Mouse (Mus musculus): Measurements from ENCODE around the gene Zdhhc12. TPM values are rescaled to one million over a fixed set of nuclear protein-coding genes. Genes with fewer than 3 reads are reported as not detected.

Zdhhc12 gene
- polyA plus RNA-seq, 1 experiment from 2014 or later, result 21.0 TPM

- no peak for ATAC-seq
- Histone ChIP-seq H3K4me1 (peaks cover 23% of the 10 kb centered on the region), H3K9ac (no peak overlapping the region), H3K36me3 (ENCODE audit: poor library complexity, severe bottlenecking) (peaks cover 57% of the 10 kb centered on the region), H3K4me3 (no peak overlapping the region), H3K4me2 (no peak overlapping the region), H3K9me3 (replicated peaks) (no peaks in the 10 kb centered on the region), H3K27ac (no peak overlapping the region), H3K27me3 (no peaks in the 10 kb centered on the region)
- 95% methylated on average over 2 of the region's 2 CpGs for WGBS
Observed at GRCm38 (mm10) chr2:30095882-30096527, 2.6 kb upstream of the Zdhhc12 start.

DNA sequence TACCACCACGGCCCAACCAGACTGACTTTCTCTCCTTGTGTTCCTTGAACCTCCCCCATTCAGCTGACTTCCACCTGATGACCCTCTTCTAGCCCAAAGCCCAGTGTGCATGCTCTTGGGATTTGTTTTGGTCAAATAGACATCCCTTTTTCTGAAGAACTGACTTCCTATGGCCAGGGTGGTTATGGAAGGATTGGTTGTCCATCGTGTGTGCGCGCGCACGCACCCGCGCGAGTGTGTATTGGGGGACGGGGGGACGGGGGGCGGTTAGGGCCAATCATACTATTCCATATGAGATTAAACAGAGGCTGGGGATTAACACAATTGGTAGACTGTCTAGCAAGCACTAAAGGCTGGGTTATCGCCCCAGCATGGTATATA is 750 bp upstream of the Zdhhc12 start:
- H3K9ac ChIP-seq, result peak overlapping the region; percentile 74
- H3K9me3 ChIP-seq (replicated peaks), result no peaks in the 10 kb centered on the region
- no peak overlapping the region for H3K27ac ChIP-seq
- peak overlapping the region; percentile 67 for H3K4me3 ChIP-seq
- H3K4me1 ChIP-seq, result peaks cover 23% of the 10 kb centered on the region
- 1% methylated on average over 13 of the region's 13 CpGs for WGBS
- H3K4me2 ChIP-seq, result peak overlapping the region; percentile 83
- H3K27me3 ChIP-seq, result no peaks in the 10 kb centered on the region
- 0 out of 2 replicates have a peak, but pooled peaks have one; percentile 11 for ATAC-seq
- peaks cover 50% of the 10 kb centered on the region for H3K36me3 ChIP-seq (ENCODE audit: poor library complexity, severe bottlenecking)

DNA sequence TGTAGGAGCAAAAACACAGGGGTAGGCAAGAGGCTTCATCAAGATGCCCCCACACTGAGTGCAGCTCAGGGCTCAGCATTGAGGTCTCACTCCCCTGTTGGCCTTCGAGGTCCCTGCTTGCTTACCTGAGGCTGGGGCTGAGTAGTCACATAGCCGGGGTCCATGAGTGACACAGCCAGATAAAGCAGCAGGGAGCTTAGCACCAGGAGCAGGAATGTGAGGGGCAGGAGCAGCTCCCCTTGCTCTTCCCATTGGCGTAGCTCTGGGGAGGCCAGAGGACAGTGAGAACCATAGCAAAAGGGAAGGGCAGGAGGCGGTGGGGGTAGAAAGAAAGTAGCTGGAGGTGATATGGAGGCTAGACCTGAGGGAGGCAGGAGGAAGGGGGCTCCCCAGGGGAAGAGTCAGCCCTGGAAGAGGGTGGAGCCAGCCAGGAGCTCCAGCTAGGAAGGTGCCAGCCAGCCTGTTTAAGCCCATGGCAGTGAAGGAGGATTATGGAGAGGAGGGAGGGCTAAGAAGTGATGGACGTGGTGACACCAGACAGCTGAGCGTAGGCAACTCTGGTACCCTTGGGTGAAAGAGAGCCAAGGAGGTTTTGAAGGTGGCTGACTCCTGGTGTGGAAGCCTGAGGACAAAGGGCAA is 1.0 kb downstream of the Zdhhc12 start:
- WGBS, result 60% methylated on average over 6 of the region's 6 CpGs
- peak overlapping the region; percentile 74; the same call in 1 of the 2 replicates for H3K9ac ChIP-seq
- H3K9me3 ChIP-seq (replicated peaks), result no peaks in the 10 kb centered on the region

DNA sequence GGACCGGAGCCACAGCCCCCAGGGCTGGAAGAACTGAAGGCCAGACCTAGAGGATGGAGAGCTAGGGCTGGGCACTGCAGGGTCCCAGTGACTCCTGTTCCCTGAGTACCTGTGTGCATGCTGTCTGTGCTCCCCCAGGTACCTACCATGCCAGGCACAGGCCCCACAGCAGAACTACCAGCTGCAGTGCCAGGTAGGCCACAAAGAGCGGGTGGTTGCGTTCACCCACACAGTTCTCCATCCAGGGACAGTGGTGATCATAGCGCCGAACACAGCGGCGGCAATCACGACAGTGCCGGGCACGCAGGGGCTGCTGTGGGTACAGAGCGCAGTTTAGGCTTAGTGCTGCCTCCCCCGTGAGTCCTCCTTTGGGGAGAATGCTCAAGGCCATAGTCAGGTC is 1.9 kb downstream of the Zdhhc12 start:
- no peak overlapping the region for H3K27ac ChIP-seq
- H3K9ac ChIP-seq, result no peak overlapping the region
- H3K4me3 ChIP-seq, result no peak overlapping the region
- no peaks in the 10 kb centered on the region for H3K9me3 ChIP-seq (replicated peaks)
- H3K4me2 ChIP-seq, result no peak overlapping the region
- peaks cover 29% of the 10 kb centered on the region for H3K36me3 ChIP-seq (ENCODE audit: poor library complexity, severe bottlenecking)
- no peaks in the 10 kb centered on the region for H3K27me3 ChIP-seq
- ATAC-seq, result no peak
- H3K4me1 ChIP-seq, result peaks cover 23% of the 10 kb centered on the region
- WGBS, result 91% methylated on average over 12 of the region's 12 CpGs

More for the DNA sequence above, 1.0 kb downstream of the Zdhhc12 start:
- Histone ChIP-seq H3K4me2 (peak overlapping the region; percentile 83), H3K27ac (no peak overlapping the region), H3K36me3 (ENCODE audit: poor library complexity, severe bottlenecking) (peaks cover 36% of the 10 kb centered on the region), H3K27me3 (no peaks in the 10 kb centered on the region), H3K4me3 (peak overlapping the region; percentile 67), H3K4me1 (peaks cover 23% of the 10 kb centered on the region)
- no peak for ATAC-seq

DNA sequence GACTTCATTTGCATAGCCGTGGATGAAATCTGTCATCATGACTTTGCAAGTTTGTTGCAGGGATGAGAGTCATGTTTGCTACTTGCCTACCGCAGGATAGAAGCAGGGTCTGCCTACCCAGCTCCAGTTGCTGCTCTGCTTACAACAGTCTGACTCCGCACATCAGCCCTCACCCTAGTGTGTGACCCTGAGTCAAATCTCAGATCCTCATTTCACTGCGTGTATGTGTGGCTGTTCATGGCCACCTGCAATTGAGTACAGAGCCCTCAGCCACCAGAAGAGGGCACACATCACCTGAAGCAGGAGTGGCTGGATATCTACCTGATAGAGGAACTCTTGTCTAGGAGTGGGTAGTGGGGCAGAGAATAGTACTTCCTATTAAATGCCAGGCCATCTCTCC is 6.1 kb downstream of the Zdhhc12 start:
- ATAC-seq, result no peak

GRCm38 (mm10) chr2:30084632-30085031 is 8.8 kb downstream of the Zdhhc12 start:
- 15% methylated on average over 10 of the region's 12 CpGs for WGBS
- H3K9me3 ChIP-seq (replicated peaks), result no peaks in the 10 kb centered on the region
- 0 out of 2 replicates have a peak, but pooled peaks cover 7% of the 10 kb centered on the region for H3K4me1 ChIP-seq
- 0 out of 2 replicates have a peak overlapping the region, but pooled peaks have one; percentile 45 for H3K9ac ChIP-seq
- H3K27me3 ChIP-seq, result no peaks in the 10 kb centered on the region
- H3K36me3 ChIP-seq (ENCODE audit: poor library complexity, severe bottlenecking), result 0 out of 2 replicates have a peak, but pooled peaks cover 3% of the 10 kb centered on the region
- ATAC-seq, result no peak
- H3K4me2 ChIP-seq, result peak overlapping the region; percentile 32
- peak overlapping the region; percentile 7; the same call in 1 of the 2 replicates for H3K4me3 ChIP-seq
- no peak overlapping the region for H3K27ac ChIP-seq

More for the DNA sequence above, 6.1 kb downstream of the Zdhhc12 start:
- no peak overlapping the region for H3K4me2 ChIP-seq
- peaks cover 21% of the 10 kb centered on the region for H3K36me3 ChIP-seq (ENCODE audit: poor library complexity, severe bottlenecking)
- H3K27ac ChIP-seq, result no peak overlapping the region
- no peaks in the 10 kb centered on the region for H3K27me3 ChIP-seq
- no peak overlapping the region for H3K4me3 ChIP-seq
- no peaks in the 10 kb centered on the region for H3K9me3 ChIP-seq (replicated peaks)
- 92% methylated on average over 4 of the region's 4 CpGs for WGBS
- no peak overlapping the region for H3K9ac ChIP-seq
- H3K4me1 ChIP-seq, result peaks cover 8% of the 10 kb centered on the region; the same call in 1 of the 2 replicates

- peak overlapping the region; percentile 32 for H3K4me2 ChIP-seq
Observed at GRCm38 (mm10) chr2:30084113-30084512, 9.3 kb downstream of the Zdhhc12 start.

DNA sequence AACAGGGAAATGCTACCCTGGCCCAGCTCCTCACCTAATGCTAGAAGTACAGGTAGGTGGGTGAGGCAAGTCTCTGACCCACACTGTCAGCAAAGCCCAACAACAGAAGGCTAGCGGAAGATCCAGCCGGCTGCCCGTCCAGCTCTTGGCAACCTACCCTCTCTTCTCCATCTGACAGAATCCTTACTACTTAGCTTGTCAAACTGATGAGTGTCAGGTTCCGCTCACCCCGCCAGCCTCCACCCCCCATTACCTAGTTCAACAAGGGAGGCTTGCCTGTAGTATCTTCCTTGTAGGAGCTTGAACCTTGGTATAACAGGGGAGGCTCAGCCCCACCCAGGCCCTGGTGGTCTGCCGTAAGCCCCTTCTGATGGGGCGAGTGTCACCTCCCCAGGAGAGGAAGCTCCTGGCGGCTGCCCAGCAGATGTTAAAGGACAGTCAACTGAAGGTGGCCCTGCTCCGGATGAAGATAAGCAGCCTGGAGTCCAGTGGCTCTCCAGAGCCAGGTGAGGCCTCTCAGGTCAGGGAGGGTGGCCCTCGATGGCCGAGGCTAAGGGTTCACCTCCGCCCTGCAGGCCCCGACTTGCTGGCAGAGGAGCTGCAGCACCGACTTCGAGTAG is 13.2 kb downstream of the Zdhhc12 start:
- Histone ChIP-seq H3K4me1 (peaks cover 26% of the 10 kb centered on the region), H3K9me3 (replicated peaks) (no peaks in the 10 kb centered on the region), H3K27ac (no peak overlapping the region), H3K9ac (no peak overlapping the region), H3K27me3 (no peaks in the 10 kb centered on the region), H3K4me3 (no peak overlapping the region), H3K4me2 (no peak overlapping the region), H3K36me3 (ENCODE audit: poor library complexity, severe bottlenecking) (no peaks in the 10 kb centered on the region)
- WGBS, result 94% methylated on average over 15 of the region's 15 CpGs
- no peak for ATAC-seq

More at GRCm38 (mm10) chr2:30084113-30084512, 9.3 kb downstream of the Zdhhc12 start:
- Histone ChIP-seq H3K4me1 (0 out of 2 replicates have a peak, but pooled peaks cover 7% of the 10 kb centered on the region), H3K27me3 (no peaks in the 10 kb centered on the region), H3K9ac (no peak overlapping the region), H3K4me3 (no peak overlapping the region), H3K27ac (no peak overlapping the region), H3K36me3 (ENCODE audit: poor library complexity, severe bottlenecking) (0 out of 2 replicates have a peak, but pooled peaks cover 3% of the 10 kb centered on the region), H3K9me3 (replicated peaks) (no peaks in the 10 kb centered on the region)
- no peak for ATAC-seq
- WGBS, result 60% methylated on average over 5 of the region's 5 CpGs

DNA sequence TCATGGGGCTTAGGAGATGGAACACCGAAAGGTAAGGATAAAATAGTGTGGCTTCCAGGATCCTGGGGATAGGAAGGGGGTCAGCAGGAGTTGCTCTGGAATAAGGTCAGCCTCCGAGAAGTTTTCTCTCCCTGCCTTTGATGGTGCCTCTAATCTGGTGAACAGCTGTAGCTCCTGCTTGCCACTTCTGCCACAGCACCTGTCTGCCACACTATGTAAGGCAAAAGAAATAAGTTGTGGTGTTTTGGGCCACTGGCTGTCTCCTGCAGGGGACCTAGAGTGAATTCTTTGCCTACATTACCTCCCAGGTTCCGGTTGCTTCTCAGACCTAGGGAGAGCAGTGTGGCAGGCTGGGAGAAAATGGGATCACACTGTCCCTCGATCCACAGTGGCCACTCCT is 14.7 kb downstream of the Zdhhc12 start:
- H3K4me1 ChIP-seq, result peaks cover 19% of the 10 kb centered on the region
- 78% methylated on average over 4 of the region's 4 CpGs for WGBS
- H3K27ac ChIP-seq, result no peak overlapping the region
- no peak for ATAC-seq
- no peaks in the 10 kb centered on the region for H3K27me3 ChIP-seq
- peaks cover 3% of the 10 kb centered on the region for H3K36me3 ChIP-seq (ENCODE audit: poor library complexity, severe bottlenecking)
- H3K4me3 ChIP-seq, result no peak overlapping the region
- peak overlapping the region; percentile 89 for H3K4me2 ChIP-seq
- no peaks in the 10 kb centered on the region for H3K9me3 ChIP-seq (replicated peaks)
- peak overlapping the region; percentile 66; the same call in 1 of the 2 replicates for H3K9ac ChIP-seq

GRCm38 (mm10) chr2:30078349-30078712 is 15.1 kb downstream of the Zdhhc12 start:
- Histone ChIP-seq H3K4me2 (peak overlapping the region; percentile 89), H3K4me3 (peak overlapping the region; percentile 51), H3K9ac (peak overlapping the region; percentile 66; the same call in 1 of the 2 replicates), H3K27me3 (no peaks in the 10 kb centered on the region), H3K36me3 (ENCODE audit: poor library complexity, severe bottlenecking) (peaks cover 4% of the 10 kb centered on the region), H3K9me3 (replicated peaks) (no peaks in the 10 kb centered on the region), H3K27ac (no peak overlapping the region), H3K4me1 (peaks cover 19% of the 10 kb centered on the region)
- WGBS, result 17% methylated on average over 10 of the region's 10 CpGs
- ATAC-seq, result no peak

DNA sequence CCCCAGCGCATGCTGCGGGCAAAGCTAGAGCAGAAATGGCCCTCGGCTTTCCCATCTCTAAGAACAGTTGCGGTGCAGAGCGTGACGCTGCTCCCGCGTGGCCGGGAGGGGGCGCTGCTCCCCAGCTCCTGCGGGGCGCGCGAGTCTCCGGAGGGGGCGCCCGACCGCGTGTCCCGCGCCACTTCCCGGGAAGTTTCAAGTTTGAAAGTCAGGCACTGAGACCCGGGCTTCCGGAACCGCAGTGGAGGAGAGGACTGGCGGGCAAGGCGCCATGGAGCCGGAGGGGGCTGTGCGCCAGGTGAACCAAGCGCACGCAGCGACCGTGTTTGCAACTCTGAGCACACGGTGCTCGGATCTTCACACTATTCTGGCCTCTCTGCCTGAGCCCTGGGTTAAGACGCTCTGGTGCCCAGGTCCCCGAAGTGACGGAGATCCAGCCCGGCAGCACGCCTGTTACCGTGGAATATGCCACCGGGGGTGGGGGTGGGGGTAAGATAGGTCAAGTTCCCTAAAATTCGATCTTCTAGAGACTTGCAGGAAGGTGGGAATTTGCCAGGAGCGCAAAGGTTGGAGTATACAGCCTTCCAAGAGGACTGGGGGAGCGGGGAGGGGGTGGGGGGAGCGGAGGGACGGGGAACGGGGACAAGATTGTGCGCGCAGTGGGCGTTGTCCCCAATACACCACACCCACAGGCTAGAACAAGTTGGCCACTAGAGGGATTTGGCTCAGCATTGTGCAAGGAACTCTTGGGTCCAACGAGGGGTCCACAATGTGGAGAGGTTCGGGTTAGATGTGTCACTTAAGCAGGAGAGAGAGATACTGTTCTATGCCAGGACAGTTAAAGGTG is 15.7 kb downstream of the Zdhhc12 start, which contains the start of gene Pkn3:
Gene Pkn3 (plus strand): TSS at position 183 of the 847 bp plus-strand sequence.
- H3K4me3 ChIP-seq, result peak within 1 kb of the TSS; percentile 51
- peak within 1 kb of the TSS; percentile 66 for H3K9ac ChIP-seq
- H3K27ac ChIP-seq, result peak within 1 kb of the TSS; percentile 28
- no peaks in the 10 kb centered on the region for H3K27me3 ChIP-seq
- peaks cover 10% of the 10 kb centered on the region for H3K36me3 ChIP-seq (ENCODE audit: poor library complexity, severe bottlenecking)
- H3K4me1 ChIP-seq, result peaks cover 19% of the 10 kb centered on the region
- peak within 1 kb of the TSS; percentile 89 for H3K4me2 ChIP-seq
- H3K9me3 ChIP-seq (replicated peaks), result no peaks in the 10 kb centered on the region
- under 1% methylated on average over 53 of the region's 53 CpGs for WGBS
- ATAC-seq, result peak; percentile 81
